Mouse (Mus musculus): ENCODE results near the gene Jph2. TPM values are rescaled to one million over a fixed set of nuclear protein-coding genes. Genes with fewer than 3 reads are reported as not detected.

Jph2 gene
- total and polyA plus RNA-seq, 3 experiments, result 0.04 to 0.19 TPM; not detected in 1

GRCm38 (mm10) chr2:163431289-163431688, 33.5 kb upstream of the Jph2 start:
- Histone ChIP-seq H3K27me3 (ENCODE audit: control insufficient read depth in 1 of 2, insufficient read depth in 2 of 2, low read length in 2 of 2) (peaks cover 0 to 2% of the 10 kb centered on the region in 2 experiments; a peak in 1 of 4 replicates), H3K36me3 (ENCODE audit: control insufficient read depth in 1 of 2, insufficient read depth in 2 of 2, low read length in 2 of 2) (no peaks in the 10 kb centered on the region), H3K4me3 (ENCODE audit: control insufficient read depth in 1 of 2, insufficient read depth in 1 of 2, low read depth in 2 of 2, low read length in 2 of 2) (no peak overlapping the region), H3K4me1 (ENCODE audit: control insufficient read depth in 1 of 2, insufficient read depth in 2 of 2, low read length in 2 of 2) (0 out of 4 replicates have a peak, but pooled peaks cover 0 to 3% of the 10 kb centered on the region in 2 experiments), H3K79me2 (ENCODE audit: control insufficient read depth, insufficient read depth, low read length, poor library complexity) (no peaks in the 10 kb centered on the region), H3K27ac (ENCODE audit: control insufficient read depth, low read depth, low read length) (no peak overlapping the region), H3K9ac (ENCODE audit: control insufficient read depth, low read depth, low read length, poor library complexity, severe bottlenecking) (no peak overlapping the region), H3K9me3 (replicated peaks; ENCODE audit: insufficient read depth, low read length) (no peaks in the 10 kb centered on the region)
- DNase-seq (ENCODE audit: low read depth, low spot score), result no peak
- TF ChIP-seq ZC3H11A (IDR thresholded peaks at IDR 0.05; ENCODE audit: low read depth, low read length) (no peak), POLR2AphosphoS2 (IDR thresholded peaks at IDR 0.05; ENCODE audit: low read length) (no peak), HCFC1 (IDR thresholded peaks at IDR 0.05; ENCODE audit: low read depth, low read length) (no peak), BHLHE40 (IDR thresholded peaks at IDR 0.05; ENCODE audit: borderline replicate concordance, low read depth, low read length) (no peak), ETS1 (IDR thresholded peaks at IDR 0.05; ENCODE audit: low read depth, low read length) (no peak), SMC3 (IDR thresholded peaks at IDR 0.05; ENCODE audit: low read depth, low read length) (no peak), ZNF384 (IDR thresholded peaks at IDR 0.05; ENCODE audit: low read depth, low read length) (no peak), MAFK (IDR thresholded peaks at IDR 0.05; ENCODE audit: borderline replicate concordance, low read depth, low read length) (no peak), NRF1 (IDR thresholded peaks at IDR 0.05; ENCODE audit: insufficient read depth, low read depth, low read length, poor library complexity, severe bottlenecking) (no peak)

GRCm38 (mm10) chr2:163428346-163429011, 30.7 kb upstream of the Jph2 start:
- Histone ChIP-seq H3K27me3 (ENCODE audit: control insufficient read depth in 1 of 2, insufficient read depth in 2 of 2, low read length in 2 of 2) (peaks cover 0 to 2% of the 10 kb centered on the region in 2 experiments; a peak in 1 of 4 replicates), H3K9ac (ENCODE audit: control insufficient read depth, low read depth, low read length, poor library complexity, severe bottlenecking) (no peak overlapping the region)

GRCm38 (mm10) chr2:163424597-163424996, 26.8 kb upstream of the Jph2 start, which contains the start of gene Oser1:
Gene Oser1 (minus strand): TSS chr2:163424697.
- DNase-seq (ENCODE audit: low read depth, low spot score), result no peak
- H3K79me2 ChIP-seq (ENCODE audit: control insufficient read depth, insufficient read depth, low read length, poor library complexity), result peaks cover 12% of the 10 kb centered on the region
- H3K9me3 ChIP-seq (replicated peaks; ENCODE audit: insufficient read depth, low read length), result no peaks in the 10 kb centered on the region
- H3K4me3 ChIP-seq (ENCODE audit: control insufficient read depth in 1 of 2, insufficient read depth in 1 of 2, low read depth in 2 of 2, low read length in 2 of 2), result no peak within 1 kb of the TSS
- H3K36me3 ChIP-seq (ENCODE audit: control insufficient read depth in 1 of 2, insufficient read depth in 2 of 2, low read length in 2 of 2), result peaks cover 0 to 9% of the 10 kb centered on the region in 2 experiments; a peak in 2 of 4 replicates
- no peak within 1 kb of the TSS for H3K27ac ChIP-seq (ENCODE audit: control insufficient read depth, low read depth, low read length)
- H3K9ac ChIP-seq (ENCODE audit: control insufficient read depth, low read depth, low read length, poor library complexity, severe bottlenecking), result no peak within 1 kb of the TSS
- H3K4me1 ChIP-seq (ENCODE audit: control insufficient read depth in 1 of 2, insufficient read depth in 2 of 2, low read length in 2 of 2), result peaks cover 4 to 7% of the 10 kb centered on the region in 2 experiments; a peak in 3 of 4 replicates
- no peak for TF ChIP-seq GATA1 (IDR thresholded peaks at IDR 0.05; ENCODE audit: low read depth, low read length)
- no peak for TF ChIP-seq MYC (IDR thresholded peaks at IDR 0.05; ENCODE audit: low read depth, low read length)
- no peak for TF ChIP-seq CHD1 (IDR thresholded peaks at IDR 0.05; ENCODE audit: low read depth, low read length)
- TF ChIP-seq SIN3A (IDR thresholded peaks at IDR 0.05; ENCODE audit: low read length), result no peak
- no peak for TF ChIP-seq EP300 (IDR thresholded peaks at IDR 0.05; ENCODE audit: low read depth in 1 of 2, low read length in 2 of 2)
- no peak for TF ChIP-seq RAD21 (IDR thresholded peaks at IDR 0.05; ENCODE audit: low read depth, low read length)
- no peak for TF ChIP-seq BHLHE40 (IDR thresholded peaks at IDR 0.05; ENCODE audit: borderline replicate concordance, low read depth, low read length)
- no peak for TF ChIP-seq MAFK (IDR thresholded peaks at IDR 0.05; ENCODE audit: borderline replicate concordance, low read depth, low read length)
- no peak for TF ChIP-seq ETS1 (IDR thresholded peaks at IDR 0.05; ENCODE audit: low read depth, low read length)
- TF ChIP-seq JUND (IDR thresholded peaks at IDR 0.05; ENCODE audit: low read depth, low read length), result no peak
- no peak for TF ChIP-seq ZKSCAN1 (IDR thresholded peaks at IDR 0.05; ENCODE audit: low read depth, low read length)
- no peak for TF ChIP-seq MAX (IDR thresholded peaks at IDR 0.05; ENCODE audit: low read length)
- no peak for TF ChIP-seq ZNF384 (IDR thresholded peaks at IDR 0.05; ENCODE audit: low read depth, low read length)
- TF ChIP-seq POLR2A (IDR thresholded peaks at IDR 0.05; ENCODE audit: control insufficient read depth in 1 of 2, insufficient read depth in 1 of 2, low read depth in 1 of 2, low read length in 2 of 2, poor library complexity in 1 of 2), result no peak
- no peak for TF ChIP-seq MXI1 (IDR thresholded peaks at IDR 0.05; ENCODE audit: low read depth, low read length)
- no peaks in the 10 kb centered on the region for H3K27me3 ChIP-seq (ENCODE audit: control insufficient read depth in 1 of 2, insufficient read depth in 2 of 2, low read length in 2 of 2)

More at GRCm38 (mm10) chr2:163428346-163429011, 30.7 kb upstream of the Jph2 start:
- TF ChIP-seq MYB (IDR thresholded peaks at IDR 0.05; ENCODE audit: low read depth, low read length), result no peak
- TF ChIP-seq SMC3 (IDR thresholded peaks at IDR 0.05; ENCODE audit: low read depth, low read length), result no peak
- no peak for TF ChIP-seq BHLHE40 (IDR thresholded peaks at IDR 0.05; ENCODE audit: borderline replicate concordance, low read depth, low read length)
- TF ChIP-seq UBTF (IDR thresholded peaks at IDR 0.05; ENCODE audit: borderline replicate concordance, insufficient read depth, low read depth, low read length), result no peak
- TF ChIP-seq GATA1 (IDR thresholded peaks at IDR 0.05; ENCODE audit: low read depth, low read length), result no peak
- no peak for TF ChIP-seq TBP (IDR thresholded peaks at IDR 0.05; ENCODE audit: low read depth, low read length)
- TF ChIP-seq MAFK (IDR thresholded peaks at IDR 0.05; ENCODE audit: borderline replicate concordance, low read depth, low read length), result no peak
- Histone ChIP-seq H3K4me1 (ENCODE audit: control insufficient read depth in 1 of 2, insufficient read depth in 2 of 2, low read length in 2 of 2) (no peaks in the 10 kb centered on the region), H3K9me3 (replicated peaks; ENCODE audit: insufficient read depth, low read length) (no peaks in the 10 kb centered on the region), H3K79me2 (ENCODE audit: control insufficient read depth, insufficient read depth, low read length, poor library complexity) (no peaks in the 10 kb centered on the region), H3K27ac (ENCODE audit: control insufficient read depth, low read depth, low read length) (no peak overlapping the region), H3K4me3 (ENCODE audit: control insufficient read depth in 1 of 2, insufficient read depth in 1 of 2, low read depth in 2 of 2, low read length in 2 of 2) (no peak overlapping the region), H3K36me3 (ENCODE audit: control insufficient read depth in 1 of 2, insufficient read depth in 2 of 2, low read length in 2 of 2) (no peaks in the 10 kb centered on the region)
- DNase-seq (ENCODE audit: low read depth, low spot score), result no peak
